Mouse (Mus musculus) layer of hippocampus, adult 18-20 months (tissue): ENCODE measurements at regions not wholly inside any gene's neighbourhood (a gene's known extent, or its start where the extent isn't known, plus 50 kb on each side); places are given as distances from the start of the nearest gene placed in this dataset.
"Not testable (repeated sequence)": the region's sequence is repeated elsewhere in the genome, so short reads cannot be mapped to it uniquely, and the experiment has no call there.

Experiments
- DNase-seq, 2 experiments: peaks; one replicate each; pipeline ENCODE4 v3.0.0; 2022; ENCODE audit warnings: low spot score in 2 of 2

DNA sequence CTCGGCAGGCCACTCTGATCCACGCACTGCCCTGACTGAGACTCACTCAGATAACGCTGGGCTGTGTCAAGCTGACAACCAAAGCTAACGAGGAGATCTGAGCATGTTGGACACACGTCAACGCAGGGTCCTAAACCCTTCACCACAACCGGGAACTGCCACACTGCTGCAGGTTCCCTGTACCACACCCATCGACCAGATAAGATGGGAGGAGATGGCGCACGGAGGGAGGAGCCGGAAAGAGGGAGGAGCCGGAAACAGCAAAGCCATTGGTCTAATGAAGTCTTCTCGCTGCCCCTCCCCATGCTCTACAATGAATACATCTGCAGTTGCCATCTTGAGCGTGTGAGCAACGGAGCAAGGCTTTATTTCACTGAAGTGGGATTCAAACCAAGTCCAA lies 182.9 kb upstream of the Rpl38 start:
- no peak for DNase-seq

DNA sequence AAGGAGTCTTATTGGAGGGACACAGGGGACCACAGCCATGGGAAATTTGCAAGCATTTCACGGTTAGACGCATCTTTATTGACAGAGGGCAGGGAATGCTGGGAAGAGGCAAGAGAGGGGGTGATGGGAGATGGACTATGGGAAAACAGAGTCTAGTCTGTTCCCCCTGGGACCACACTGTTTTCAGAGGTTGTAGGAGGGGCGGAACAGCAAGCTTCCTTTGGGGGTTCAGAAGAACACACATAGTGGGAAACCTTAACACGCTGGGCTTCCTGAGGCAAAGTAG lies 183.7 kb upstream of the Rpl38 start:
- DNase-seq: no peak

DNA sequence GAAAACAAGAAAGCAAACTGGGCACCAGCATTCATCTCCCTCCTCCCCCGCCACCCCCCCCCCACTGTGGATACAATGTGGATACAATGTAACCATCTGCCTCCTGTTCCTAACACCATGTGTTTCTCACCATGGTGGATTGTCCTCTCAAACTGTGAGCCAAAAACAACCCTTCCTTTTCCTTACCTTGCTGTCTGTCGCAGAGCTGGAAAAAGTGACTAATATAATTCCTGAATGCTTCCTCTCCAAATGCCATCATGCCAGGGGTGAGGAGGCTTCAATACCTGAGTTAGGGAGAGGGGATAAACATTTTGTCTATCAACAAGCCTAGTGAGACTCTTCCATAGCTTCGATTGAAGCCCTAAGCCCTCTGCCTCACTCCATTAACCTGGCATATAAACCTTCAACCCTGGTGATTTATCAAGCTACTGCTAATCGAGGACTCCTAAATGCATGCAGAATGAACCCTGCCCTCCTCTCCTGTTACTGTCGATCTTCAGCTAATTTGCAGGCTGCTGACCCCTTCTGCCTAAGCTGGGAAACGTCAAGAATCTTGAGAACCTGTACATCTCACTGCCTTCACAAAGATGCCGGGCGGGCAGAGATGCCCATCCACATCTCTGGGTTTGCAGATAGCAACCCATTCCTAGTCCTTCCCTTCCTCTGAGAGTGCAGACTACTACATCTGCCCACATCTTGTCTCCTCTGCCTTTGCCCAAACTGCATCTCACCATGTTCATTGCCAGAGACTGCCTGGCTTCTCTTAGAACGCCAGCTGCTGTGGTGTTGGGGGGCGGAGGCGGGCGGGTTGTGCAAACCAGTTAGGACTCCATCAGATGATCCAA lies 184.3 kb upstream of the Rpl38 start:
- no peak for DNase-seq

DNA sequence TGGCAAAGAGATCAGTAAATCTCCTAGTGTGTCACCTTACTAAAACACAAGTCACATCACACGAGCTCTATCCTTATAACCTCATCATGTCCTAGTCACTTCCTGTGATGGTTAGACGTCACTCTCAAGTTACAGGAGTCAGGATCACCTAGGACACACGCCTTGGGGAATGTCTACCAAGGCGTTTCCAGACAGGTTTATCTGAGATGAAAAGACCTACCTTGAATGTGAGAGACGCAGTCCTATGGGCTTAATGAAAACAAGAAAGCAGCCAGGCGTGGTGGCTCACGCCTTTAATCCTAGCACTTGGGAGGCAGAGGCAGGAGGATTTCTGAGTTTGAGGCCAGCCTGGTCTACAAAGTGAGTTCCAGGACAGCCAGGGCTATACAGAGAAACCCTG lies 185.0 kb upstream of the Rpl38 start:
- not testable (repeated sequence) for DNase-seq

DNA sequence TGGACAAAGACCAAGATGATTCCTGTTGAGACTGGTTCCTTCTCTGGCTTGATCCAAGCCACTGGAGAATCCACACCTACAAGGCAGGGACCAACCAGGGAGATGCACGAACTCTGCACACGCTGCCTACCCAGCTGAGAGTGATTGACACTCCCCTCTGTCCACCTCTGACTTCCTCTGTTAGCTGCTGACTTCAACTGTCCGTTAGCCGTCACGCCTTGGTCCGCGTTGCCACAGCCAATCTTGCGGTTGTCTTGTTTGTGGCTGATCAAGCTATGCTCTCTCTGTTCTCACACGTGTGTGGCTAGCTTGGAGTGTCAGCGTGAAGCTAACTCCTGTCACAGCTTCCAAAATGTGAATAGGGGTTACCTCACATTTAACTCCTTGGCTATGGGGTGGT lies 186.3 kb upstream of the Rpl38 start:
- no peak for DNase-seq

DNA sequence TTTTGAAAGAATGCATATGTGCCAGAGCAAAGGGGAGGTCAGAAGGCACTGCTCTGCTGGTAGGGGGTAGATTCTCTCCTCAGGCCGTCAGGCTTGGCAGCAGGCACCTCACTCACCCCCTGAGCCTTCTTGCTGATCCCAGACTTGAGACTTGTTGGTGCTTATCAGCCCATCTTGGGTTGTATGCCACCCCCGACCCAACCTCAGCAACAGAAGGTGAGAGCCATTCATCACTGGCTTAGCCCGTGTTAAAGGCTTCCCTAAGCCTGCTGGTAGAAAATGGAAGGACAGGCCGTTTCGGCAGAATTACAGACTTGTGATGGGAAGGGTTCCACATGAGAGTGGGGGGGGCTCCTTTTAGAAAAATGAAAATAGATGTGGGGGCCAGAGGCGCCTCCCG lies 187.3 kb upstream of the Rpl38 start:
- DNase-seq: no peak

DNA sequence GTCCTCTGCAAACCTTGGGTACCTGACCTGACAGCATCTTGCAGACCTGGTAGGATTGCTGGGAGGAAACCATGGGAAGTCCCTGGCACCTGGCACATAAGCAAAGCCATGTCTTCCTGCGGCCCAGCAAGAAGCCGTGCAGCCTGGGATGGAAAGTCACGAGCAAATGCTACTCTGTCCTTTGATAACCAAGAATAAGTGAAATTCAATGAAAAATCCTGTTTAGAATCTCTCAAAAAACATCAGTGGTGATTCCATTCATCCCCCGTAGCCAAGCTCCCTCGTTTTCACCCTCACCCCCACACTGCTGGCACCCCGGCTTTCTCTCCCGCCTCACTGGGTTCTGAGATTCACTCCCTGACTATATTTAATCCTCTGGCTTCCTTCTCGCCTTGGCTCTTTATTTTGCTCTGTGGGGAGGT lies 188.2 kb upstream of the Rpl38 start:
- no peak for DNase-seq

DNA sequence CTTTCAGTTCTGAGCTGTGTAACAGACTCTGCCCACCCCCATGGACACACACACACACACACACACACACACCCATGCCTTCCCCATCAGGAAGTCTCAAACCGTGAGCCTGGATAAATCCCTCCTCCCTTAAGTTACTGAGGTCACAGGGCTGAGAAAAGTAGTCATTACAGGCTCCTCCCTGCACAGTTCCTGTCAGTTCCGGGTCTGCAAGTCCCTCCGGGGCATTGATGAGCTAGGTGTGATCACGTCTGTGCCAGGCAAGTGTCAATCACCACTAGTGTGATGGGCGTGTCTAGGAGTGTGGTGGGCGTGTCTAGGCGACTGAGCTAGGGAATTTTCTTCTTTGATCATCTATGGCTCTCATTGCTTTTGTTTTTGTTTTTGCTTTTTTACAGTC lies 189.6 kb upstream of the Rpl38 start:
- no peak for DNase-seq

DNA sequence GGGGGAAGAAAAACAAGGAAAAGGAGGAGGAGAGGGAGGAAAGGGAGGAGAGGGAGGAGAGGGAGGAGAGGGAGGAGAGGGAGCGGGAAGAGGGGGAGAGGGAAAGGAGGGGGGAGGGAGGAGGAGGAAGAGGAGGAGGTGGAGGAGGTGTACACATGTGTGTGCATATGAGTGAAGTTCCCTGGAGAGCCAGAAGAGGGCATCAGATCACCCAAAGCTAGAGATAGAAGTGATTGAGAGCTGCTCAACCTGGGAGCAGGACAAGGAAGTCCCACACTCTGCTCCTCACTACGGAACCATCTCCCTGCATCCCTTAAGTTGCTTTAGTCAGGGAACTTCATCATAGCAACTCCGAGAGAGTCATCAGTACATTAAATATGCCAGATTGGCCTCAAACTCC lies 191.0 kb upstream of the Rpl38 start:
- DNase-seq: peak in 1 of 2 experiments; percentile 39

DNA sequence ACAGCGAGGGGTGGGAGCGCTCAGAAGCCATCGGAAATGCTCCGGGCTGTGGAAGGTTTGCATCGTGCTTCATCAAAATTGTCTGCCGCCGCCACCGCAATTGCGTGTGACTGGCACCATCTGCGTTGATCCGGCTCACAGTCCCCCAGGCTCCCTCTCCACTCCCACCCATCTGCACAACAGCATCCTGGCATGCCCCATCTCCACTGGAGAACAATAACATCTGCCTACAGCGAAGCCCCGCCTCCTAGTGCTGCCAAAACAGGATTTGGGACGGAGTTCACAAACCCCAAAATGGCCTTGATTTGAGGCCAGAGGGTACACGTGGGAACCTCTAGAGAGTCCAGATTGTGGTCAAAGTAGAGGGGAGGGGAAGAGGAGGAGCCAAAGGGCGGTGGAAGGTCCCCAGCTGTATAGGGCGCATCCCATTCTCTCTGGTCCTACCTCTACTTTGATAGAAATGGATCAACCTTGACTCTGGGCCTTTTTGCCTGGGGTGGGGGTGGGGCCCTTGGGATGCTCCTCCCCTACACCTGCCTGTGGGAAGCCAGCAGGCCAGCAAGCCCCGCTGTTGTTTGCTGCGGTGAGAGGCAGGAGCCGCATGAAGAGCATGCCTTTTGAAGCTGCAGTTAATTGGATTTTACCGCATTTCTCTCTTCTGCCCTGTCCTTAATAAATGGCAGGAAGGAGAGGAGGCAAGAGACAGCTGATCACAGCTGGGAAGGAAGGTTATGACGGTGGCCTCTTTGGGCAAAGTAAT lies 195.6 kb upstream of the Rpl38 start:
- DNase-seq: peak; percentile 59 to 69

DNA sequence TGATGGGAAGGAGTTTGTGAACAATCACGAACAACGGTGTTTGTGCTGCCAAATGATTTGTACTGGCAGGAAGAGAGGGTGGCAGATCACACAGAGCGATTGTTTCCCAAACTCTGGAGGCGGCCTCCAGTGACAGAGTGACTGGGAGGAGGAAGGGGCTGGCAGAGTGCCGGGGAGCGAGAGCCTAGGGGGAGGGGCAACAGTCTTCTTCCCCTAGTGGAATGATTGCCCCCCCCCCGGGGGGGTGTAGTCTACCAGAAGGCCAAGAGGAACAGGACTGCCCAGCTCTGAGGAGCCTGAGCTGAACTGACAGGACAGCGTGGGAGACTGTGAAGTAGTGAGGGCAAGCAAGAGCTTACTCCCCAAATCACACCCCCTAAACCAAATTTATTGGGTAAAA lies 199.9 kb upstream of the Rpl38 start:
- peak; percentile 64 to 89 for DNase-seq

DNA sequence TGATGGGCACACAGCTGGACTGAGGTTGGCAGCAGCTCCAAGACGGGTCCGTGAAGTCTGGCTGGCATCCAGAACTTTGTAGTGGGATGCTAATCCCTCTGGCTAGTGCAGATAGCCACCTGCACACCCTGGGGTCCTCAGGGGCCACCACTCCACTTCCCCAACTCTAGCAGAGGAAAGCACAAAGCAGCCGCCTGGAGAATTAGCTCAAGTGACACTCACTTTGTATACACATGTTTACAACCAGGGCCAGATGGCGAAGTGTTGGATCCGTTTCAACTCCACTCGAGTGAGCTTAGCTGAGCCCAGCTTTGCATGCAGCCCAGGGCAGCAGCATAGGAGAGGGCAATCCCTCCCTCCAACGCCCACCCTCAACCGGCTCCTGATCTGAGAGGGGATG lies 200.5 kb upstream of the Rpl38 start:
- DNase-seq: peak; percentile 61 to 83

DNA sequence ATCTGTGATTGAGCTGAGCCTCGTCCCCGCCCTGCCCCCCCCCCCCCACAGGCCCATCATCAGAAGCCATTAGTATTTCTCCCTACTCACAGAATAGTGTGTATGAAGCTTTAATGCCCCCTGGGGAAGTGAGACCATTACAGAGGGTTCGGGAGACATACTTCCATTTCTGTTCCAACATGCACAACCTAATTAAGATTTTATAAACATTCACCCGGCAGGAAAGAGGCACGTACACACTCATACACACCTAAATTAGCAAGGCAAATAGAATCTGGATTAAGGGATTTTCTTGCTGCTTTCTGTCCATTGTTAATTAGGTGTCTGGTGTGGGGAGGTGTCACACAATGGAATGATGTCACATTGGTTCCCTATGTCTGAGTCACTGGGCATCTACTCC lies 202.8 kb upstream of the Rpl38 start:
- no peak for DNase-seq

DNA sequence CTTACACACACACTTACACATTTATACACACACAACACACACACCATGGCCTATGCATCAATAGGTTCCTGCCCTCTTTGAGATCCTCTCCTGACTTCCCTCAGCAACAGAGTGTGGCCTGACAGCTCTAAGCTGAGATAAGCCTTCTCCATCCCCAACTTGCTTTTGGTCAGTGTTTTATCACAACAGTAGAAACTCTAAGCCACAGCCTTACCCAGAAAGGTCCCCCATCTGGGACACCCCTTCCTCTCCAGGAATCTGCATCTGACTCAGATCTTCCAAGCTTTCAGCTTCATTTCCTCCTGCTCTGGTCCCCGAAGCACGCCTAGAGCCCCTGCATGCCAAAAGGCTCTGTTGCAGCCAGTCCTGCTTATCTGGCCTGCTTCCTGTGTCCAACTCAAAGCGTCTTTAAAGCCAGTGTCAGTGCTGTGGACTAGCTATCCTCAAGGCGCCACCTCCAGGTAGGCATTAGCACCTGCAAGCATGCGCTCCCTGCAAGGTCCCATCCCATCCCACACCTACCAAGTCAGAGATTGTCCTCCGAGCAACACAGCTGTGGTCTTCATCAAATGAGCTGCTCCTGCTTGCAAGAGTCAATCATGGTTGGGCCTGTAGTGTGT lies 205.5 kb upstream of the Rpl38 start:
- DNase-seq: peak in 1 of 2 experiments; percentile 43

DNA sequence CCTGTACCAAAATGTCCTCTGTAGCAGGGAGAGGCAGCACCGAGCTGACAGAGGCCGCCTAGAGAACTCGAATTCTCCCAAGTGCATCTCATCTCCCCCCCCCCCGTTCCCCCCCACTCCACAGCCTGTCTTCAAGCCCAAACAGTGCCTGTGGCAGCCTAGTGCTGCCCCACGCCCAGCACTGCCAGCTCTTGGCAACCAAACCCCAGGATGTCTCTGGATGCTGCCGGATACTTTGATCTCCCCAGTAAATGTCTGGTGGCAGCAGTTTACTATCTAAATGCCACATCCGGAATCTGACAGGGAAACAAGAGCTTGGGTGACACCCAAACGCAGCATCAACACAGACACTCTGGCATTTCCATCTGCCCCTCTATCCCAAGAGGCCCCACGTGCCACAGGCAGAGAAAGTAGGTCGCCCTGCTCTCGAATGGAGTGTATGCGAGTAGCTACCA lies 213.4 kb upstream of the Rpl38 start:
- DNase-seq: no peak

DNA sequence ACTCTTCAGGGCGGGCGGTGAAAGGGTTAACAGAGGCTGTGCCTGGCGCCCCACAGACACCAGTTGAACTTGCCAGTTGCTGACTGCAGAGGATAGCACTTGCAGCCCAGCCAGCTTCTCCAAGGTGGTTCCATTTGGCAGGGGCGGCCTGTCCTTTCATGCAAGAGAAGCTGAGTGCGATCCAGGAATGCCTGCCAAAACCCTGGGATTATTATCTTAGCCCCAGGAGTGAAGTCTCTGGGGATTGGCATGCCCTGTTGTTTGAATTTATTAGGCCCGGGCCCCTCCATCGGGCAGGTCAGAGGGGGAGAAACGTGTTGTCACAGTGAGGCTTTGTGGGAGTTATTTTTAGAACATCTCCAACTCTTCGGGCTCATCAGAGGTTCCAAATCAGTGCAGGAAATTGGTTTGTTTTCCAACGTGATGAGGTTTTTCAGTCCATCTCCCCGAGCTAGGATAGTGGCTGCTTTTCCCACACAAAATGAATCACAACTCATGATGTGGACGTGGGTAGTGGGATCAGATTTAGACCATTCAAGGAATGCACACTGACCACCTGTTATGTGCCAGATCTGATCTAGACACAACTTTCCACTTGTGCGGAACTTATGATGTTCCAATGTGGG lies 219.4 kb upstream of the Rpl38 start:
- DNase-seq: peak; percentile 42 to 48

DNA sequence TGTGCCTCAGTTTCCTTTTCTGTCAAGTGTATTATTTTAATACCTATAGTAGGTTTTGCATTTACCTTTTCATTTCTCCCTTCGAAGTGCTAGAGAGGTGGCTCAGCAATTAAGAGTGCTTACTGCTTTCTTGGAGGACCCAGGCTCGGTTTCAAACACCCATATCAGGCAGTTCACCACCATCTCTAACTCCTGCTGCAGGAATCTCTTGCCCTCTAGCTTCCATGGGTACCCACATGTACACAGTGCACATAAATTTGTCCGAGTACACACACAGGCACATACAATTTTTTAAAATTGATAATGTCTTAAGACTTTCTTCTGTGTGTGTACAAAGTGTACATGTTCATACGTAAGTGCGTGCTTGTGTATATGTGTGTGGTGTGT lies 220.9 kb upstream of the Rpl38 start:
- no peak for DNase-seq

DNA sequence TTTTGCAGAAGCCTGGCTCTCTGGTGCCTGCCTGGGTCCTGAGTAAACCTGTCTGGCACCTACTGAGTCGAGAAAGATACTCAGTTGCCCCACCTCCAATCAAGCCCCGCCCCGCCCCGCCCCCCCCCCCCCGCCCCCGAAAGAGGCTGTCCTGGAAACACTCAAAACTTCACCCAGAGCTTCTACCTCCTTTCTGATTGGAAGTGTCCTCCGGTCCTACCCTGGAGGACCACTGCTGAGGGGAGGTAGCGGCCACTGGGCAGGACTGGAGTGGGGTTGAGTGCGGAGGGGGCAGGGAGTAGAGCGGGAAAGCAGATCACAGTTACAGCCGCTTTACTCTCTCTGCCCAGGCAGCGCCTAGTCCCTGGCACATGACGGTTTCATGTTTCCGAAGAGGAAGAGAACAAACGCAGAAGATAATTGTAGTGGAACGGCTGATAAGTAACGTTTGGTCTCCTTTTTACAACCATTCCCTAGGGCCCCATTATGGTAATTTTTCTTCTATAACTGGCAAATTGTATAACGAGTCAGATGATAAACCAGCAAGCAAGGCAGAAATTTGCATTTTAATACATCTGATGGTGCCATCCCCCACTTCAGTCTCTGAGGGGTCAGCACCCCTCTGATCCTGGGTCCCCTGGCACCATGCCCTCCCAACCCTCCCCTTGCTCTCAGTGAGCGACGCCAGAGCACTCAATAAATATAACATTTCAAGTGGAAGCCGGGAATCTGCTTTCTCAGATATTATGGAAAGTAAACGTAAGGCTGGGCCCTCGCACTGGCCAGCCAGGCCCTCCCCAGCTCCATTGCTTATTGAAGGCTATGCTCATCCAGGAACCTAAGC lies 221.5 kb upstream of the Rpl38 start:
- DNase-seq: no peak

DNA sequence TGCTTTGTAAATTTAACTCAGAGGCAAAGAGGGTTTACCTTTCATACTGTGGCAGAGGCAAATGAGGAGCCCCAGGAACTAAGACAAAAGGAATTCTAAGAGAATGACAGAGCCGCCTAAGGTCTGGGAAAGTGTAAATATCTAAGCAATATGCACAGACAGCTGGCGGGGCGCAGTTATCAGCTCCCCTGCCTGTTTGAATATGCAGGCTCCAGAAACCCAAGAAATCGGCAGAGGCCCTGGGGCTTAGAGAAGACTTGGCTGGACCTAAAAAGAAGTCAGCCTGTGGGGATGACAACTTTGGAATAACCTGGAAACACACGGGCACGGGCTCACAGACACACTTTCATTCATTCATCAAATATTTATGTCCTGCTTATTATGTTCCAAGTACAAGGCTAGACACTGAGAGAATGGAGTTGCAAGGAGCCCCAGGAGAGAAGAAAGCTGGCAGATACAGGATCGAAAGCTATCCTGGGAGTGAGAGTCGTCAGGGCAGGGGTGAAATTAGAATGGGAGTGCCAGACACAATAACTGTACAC lies 222.2 kb upstream of the Rpl38 start:
- no peak for DNase-seq

DNA sequence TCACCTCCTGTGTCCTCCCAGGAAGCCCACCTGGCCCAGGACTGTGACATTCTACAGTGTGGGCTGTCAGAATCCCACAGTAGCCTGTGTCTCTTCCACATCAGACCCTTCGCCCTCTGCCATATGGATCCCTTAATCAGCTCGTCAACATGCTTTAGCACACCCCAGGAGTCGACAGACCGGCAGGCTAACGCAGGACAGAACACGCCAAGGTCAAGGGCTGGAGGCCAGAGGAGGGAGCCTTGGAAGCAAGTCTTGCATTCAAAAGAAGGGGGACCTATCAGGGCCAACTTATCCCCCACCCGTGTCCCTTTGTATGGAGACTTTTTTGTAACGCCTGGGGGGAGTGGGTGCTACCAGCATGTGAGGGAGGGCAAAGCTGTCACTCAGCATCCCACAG lies 224.1 kb upstream of the Rpl38 start:
- no peak for DNase-seq

DNA sequence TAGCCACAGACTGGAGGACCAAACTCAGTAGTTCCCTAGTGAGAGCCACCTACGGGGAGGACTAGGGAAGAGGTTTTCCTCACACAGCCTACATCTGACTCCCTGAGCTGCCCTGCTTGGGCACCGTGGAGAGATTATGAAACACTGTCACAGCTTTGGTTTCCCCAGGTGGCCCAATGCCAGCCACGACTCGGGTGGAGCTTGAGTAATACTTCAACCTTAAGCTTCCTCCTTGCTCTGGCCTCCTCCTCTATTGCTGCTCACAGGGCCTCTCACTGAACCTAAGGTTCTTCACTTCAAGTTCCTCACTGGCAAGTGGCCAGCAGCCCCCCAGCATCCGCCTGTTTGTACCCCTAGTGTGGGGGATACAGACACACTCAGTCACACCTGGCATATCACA lies 224.9 kb upstream of the Rpl38 start:
- DNase-seq: no peak
